Mouse (Mus musculus): ENCODE measurements around the gene Smtn. TPM values are rescaled to one million over a fixed set of nuclear protein-coding genes. Genes with fewer than 3 reads are reported as not detected.

The Smtn gene
- polyA plus RNA-seq, 1 experiment from 2014 or later: 103 TPM

DNA sequence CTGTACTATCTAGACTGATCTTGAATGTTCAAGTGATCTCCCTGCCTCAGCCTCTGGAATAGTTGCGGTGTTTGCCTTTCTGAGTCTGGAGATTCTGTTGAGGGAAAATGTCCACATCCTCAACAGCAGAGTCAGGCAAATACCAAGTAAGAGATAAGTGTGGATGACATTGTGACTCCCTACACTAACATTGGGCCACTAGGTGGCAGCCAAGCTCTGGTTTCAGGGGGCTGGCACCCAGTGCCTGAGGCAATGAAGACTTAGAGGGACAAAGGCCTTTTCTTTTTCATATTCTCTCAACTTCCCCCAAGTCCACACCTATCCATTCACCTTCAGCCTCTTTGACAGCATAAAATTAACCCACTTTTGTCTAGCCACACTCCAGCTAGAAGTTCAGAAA, 67.9 kb downstream of the Smtn start:
- TF ChIP-seq CTCF (IDR thresholded peaks at IDR 0.05; ENCODE audit: low read depth): peak; percentile 95
- no peak for TF ChIP-seq EP300 (optimal IDR thresholded peaks at IDR 0.05)
- no peaks in the 10 kb centered on the region for H3K36me3 ChIP-seq (ENCODE audit: control insufficient read depth, insufficient read depth, low read length)
- H3K4me1 ChIP-seq (replicated peaks; ENCODE audit: control insufficient read depth, insufficient read depth): no peaks in the 10 kb centered on the region
- H3K27ac ChIP-seq (replicated peaks): no peak overlapping the region
- no peak overlapping the region for H3K4me3 ChIP-seq (ENCODE audit: low read depth, low read length)
- DNase-seq (ENCODE audit: low spot score): peak; percentile 88
- no peaks in the 10 kb centered on the region for H3K27me3 ChIP-seq (ENCODE audit: control insufficient read depth, insufficient read depth, low read length)
- peak; percentile 76 for ATAC-seq (ENCODE audit: low FRiP score, low TSS enrichment)
- H3K9me3 ChIP-seq (ENCODE audit: control insufficient read depth, low read length): no peaks in the 10 kb centered on the region
- H3K9ac ChIP-seq (ENCODE audit: low read length): no peak overlapping the region
- 19% methylated on average over 1 of the region's 1 CpGs for WGBS
- no peak overlapping the region for H3K4me2 ChIP-seq (replicated peaks; ENCODE audit: low read depth)

DNA sequence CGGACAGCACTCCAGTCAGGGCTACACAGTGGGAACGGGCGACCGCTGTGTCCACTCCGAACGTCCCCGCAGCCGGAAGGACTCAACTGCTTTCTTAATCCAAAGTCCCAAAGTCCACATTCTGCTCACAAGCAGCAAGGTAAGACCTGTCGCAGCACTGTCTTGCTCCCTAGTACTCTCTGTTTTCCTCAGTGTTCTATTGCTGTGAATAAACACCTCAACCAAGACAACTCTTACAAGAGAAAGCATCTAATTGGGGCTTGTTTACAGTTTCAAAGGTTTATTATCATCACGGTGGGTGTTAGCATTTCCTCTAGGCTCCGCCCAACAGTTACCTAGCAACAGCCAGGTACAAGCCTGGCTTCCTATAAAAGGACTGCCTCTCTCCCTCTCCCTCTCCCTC, 69.0 kb downstream of the Smtn start:
- no peak overlapping the region for H3K4me3 ChIP-seq (ENCODE audit: low read depth, low read length)
- no peaks in the 10 kb centered on the region for H3K4me1 ChIP-seq (replicated peaks; ENCODE audit: control insufficient read depth, insufficient read depth)
- H3K4me2 ChIP-seq (replicated peaks; ENCODE audit: low read depth): no peak overlapping the region
- H3K36me3 ChIP-seq (ENCODE audit: control insufficient read depth, insufficient read depth, low read length): no peaks in the 10 kb centered on the region
- H3K9ac ChIP-seq (ENCODE audit: low read length): no peak overlapping the region
- TF ChIP-seq CTCF (IDR thresholded peaks at IDR 0.05; ENCODE audit: low read depth) (no peak), EP300 (optimal IDR thresholded peaks at IDR 0.05) (no peak)
- DNase-seq (ENCODE audit: low spot score): peak; percentile 52
- H3K27ac ChIP-seq (replicated peaks): no peak overlapping the region
- 18% methylated on average over 11 of the region's 11 CpGs for WGBS
- no peaks in the 10 kb centered on the region for H3K9me3 ChIP-seq (ENCODE audit: control insufficient read depth, low read length)
- ATAC-seq (ENCODE audit: low FRiP score, low TSS enrichment): peak; percentile 72; the same call in 1 of the 2 replicates
- no peaks in the 10 kb centered on the region for H3K27me3 ChIP-seq (ENCODE audit: control insufficient read depth, insufficient read depth, low read length)

Other genes with a start within 250 kb of the Smtn start
- gene Pik3ip1, start 210.2 kb downstream of the Smtn start, polyA plus RNA-seq (2015; fragmentation: Nextera tagmentation; extraction: Ambion mirVana): 8.9 and 9.0 TPM in 2 replicates
- gene Limk2, start 131.4 kb downstream of the Smtn start, polyA plus RNA-seq (2015; fragmentation: Nextera tagmentation; extraction: Ambion mirVana): 69.3 and 73.9 TPM in 2 replicates
- gene Rnf185, start 88.2 kb downstream of the Smtn start, polyA plus RNA-seq (2015; fragmentation: Nextera tagmentation; extraction: Ambion mirVana): 19.4 and 20.9 TPM in 2 replicates
- gene Pla2g3, start 52.3 kb downstream of the Smtn start, polyA plus RNA-seq (2015; fragmentation: Nextera tagmentation; extraction: Ambion mirVana): 9.4 and 11.0 TPM in 2 replicates
- 2.4 and 2.7 TPM in 2 replicates for gene Inpp5j, start 35.8 kb downstream of the Smtn start, polyA plus RNA-seq (2015; fragmentation: Nextera tagmentation; extraction: Ambion mirVana)
- 179 and 191 TPM in 2 replicates for gene Selenom, start 25.9 kb downstream of the Smtn start, polyA plus RNA-seq (2015; fragmentation: Nextera tagmentation; extraction: Ambion mirVana)
- gene Morc2a, start 108.6 kb upstream of the Smtn start, polyA plus RNA-seq (2015; fragmentation: Nextera tagmentation; extraction: Ambion mirVana): 6.9 and 8.8 TPM in 2 replicates

Data from stomach, postnatal 0 days (tissue).